Mouse (Mus musculus): ENCODE data around the gene Phf5a.
A peak's percentile ranks its signal among the peaks of the same experiment; 100 is the strongest.
"Not testable (repeated sequence)": the region's sequence is repeated elsewhere in the genome, so short reads cannot be mapped to it uniquely, and the experiment has no call there.

Gene Phf5a

DNA sequence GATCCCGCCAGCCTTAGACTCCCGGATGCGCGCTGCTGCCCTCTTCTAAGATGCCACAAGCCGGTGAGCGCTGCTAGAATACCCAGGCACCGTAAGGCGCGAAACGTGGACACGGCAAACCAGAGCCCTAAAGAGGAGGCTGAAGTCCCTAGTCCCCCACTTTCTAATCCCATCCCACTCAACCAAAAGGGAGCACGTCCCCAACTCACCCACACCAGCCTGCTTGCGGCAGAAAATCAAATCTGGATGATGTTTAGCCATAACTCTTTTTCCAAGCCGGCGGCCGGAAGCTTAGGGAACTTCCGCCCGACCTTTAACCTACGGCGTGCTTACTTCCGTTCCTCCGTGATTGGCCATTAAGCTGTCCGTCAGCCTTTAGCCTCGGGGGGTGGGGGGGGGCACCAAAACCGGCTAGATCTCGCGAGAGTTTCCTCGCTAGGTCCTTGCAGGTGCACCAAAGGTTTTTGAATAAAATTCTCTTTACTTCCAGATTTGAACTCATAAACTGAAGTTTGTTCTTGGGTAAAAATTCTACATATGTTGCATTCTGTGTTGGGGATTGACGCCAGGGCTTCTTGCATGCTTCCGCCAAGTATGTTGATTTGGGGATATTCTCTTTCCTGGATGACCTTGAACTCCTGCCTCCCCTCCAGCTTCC is at the start of gene Phf5a:
Phf5a (minus strand) TSS at position 308 of the 658 bp plus-strand sequence.
- DNase-seq = peak; percentile 83 to 85

GRCm38 (mm10) chr15:81921255-81921654 is 49.5 kb upstream of the Phf5a start:
- peak in 1 of 2 experiments; percentile 45 for DNase-seq

- peak; percentile 64 to 75 for DNase-seq
Measured at GRCm38 (mm10) chr15:81920546-81921217, 49.0 kb upstream of the Phf5a start.

GRCm38 (mm10) chr15:81919062-81919461 is 47.4 kb upstream of the Phf5a start:
- peak in 1 of 2 experiments; percentile 45 for DNase-seq

DNA sequence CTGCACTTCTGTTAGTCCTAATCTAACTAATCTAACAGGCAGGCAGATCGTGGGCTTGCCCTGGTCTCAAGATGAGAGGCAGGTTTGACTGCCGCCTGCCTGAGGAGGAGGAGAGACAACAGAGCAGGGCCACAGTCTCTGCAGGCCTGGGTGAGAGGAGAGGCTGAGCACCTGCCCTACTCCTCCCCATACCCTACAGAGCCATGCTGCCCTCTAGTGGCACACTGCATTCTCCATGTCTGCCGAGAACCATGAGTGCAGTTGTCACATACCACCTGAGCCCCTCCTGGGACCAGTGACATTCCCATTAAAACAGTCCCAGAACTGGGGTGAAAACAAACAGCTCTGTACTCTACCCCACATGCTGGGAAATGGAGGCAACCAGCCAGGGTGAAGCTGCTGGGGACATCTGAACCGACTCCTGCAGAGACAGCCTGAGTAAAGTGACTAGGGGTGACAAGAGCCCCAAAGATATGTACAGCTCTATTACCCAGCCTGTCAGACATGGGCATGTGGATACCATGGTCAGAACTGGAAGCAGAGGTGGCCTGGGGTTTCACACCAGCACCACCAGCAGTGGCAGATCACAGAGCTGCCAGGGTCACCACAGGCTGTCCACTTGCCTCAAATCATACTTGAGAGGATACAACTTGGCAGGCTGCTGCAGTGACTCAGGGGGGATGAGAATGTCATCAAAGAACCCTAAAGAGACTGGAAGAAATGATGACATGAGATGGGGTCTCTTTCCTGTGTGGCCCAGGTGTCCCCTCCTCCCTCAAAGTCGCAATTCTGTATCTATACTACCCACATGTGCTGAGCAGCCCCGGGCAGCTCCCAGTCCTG is 46.1 kb upstream of the Phf5a start:
- peak; percentile 79 for DNase-seq

- DNase-seq = no peak
Measured at GRCm38 (mm10) chr15:81917201-81917600, 45.5 kb upstream of the Phf5a start.

DNA sequence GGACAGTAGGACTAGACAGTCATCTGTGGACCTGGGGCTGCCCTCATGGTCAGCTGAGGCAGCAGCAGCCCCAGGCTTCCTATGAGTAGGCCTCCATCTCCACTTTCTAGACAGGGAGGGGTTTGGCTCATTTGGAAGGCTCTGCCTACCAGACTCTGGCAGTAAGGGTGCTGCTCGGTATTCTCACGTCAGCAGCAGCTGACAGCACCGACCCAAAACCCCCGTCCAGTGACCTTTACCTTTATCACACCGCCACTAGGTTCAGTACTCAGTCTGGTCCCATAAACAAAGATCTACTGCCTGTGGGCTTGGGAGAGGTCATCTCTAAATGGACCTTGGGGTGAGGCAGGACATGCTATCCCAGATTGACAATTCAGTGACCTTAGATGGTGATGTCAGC is 44.0 kb upstream of the Phf5a start:
- no peak for DNase-seq

GRCm38 (mm10) chr15:81914668-81915067 is 43.0 kb upstream of the Phf5a start:
- no peak for DNase-seq

- no peak for DNase-seq
Measured at GRCm38 (mm10) chr15:81912498-81912897, 40.8 kb upstream of the Phf5a start.

DNA sequence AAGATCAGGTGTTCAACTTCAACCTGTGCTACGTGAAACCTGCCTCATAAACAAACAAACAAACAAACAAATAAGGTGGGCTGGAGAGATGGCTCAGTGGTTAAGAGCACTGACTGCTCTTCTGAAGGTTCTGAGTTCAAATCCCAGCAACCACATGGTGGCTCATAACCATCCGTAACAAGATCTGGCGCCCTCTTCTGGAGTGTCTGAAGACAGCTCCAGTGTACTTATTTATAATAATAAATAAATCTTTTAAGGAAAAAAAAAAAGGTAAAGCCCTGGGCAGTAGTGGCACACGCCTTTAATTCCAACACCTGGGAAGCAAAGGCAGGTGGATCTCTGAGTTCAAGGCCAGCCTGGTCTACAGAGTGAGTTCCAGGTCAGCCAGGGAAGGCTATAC is 37.1 kb upstream of the Phf5a start:
- not testable (repeated sequence) for DNase-seq

GRCm38 (mm10) chr15:81907953-81908352 is 36.2 kb upstream of the Phf5a start:
- DNase-seq = no peak

DNA sequence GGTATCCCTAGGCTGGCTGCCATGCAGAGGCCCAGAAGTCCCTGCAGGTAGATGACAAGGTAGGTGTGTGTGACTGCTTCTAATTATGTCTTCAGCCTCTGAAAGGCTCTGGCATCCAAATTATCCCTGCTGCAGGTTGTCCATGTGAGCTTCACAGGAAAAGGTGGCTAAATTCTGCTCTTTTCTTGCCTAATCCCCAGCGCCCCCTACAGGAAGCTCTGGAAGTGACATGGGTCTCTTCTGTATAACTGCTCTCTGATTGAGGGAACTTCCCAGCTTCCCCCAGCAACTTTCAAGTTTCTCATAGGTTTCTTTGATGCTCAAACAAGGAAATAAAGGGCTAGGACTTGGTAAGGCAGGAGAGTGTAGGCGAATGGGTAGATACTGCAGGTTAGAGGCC is 33.2 kb upstream of the Phf5a start:
- DNase-seq = peak; percentile 72 to 81

DNA sequence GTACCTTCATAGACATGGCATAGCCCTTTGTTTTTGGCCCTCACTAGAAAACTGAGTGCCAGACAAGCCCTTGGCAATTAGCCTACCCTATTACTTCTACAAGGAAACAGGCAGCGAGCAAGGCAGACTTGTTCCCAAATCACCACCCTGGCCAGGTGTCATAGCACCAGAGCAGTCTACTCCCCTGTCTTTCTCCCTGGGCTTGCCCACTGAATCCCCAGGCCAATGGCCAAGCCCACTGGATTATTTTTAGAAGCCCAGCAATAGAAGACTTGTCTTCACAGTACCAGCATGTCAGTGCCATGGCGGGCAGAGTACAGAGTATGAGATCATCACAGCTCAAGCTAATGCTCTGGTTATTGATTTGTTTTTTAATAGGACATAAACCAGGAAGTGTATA is 27.0 kb upstream of the Phf5a start:
- DNase-seq = peak; percentile 43 to 56

GRCm38 (mm10) chr15:81897607-81898285 is 26.0 kb upstream of the Phf5a start:
- DNase-seq = no peak

DNA sequence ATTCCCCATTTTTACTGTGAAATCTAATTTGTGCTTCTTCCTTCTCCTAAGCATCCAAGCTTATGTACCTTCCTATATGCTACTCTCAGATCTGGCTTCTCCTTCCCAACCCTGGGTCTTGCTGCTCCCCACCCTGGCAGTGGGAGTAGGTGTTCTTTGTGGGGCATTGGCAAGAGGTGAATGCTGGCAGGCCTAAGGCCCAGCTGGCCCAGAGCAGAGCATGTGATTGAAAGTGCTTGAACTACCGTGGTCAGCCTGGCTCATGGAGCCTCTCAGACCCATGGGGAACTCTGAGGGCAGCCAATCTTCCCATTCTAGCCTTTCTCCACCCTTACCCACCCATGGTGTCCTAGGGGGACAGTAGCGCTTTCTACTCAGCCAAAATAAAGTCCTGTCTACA is 24.7 kb upstream of the Phf5a start:
- no peak for DNase-seq

DNA sequence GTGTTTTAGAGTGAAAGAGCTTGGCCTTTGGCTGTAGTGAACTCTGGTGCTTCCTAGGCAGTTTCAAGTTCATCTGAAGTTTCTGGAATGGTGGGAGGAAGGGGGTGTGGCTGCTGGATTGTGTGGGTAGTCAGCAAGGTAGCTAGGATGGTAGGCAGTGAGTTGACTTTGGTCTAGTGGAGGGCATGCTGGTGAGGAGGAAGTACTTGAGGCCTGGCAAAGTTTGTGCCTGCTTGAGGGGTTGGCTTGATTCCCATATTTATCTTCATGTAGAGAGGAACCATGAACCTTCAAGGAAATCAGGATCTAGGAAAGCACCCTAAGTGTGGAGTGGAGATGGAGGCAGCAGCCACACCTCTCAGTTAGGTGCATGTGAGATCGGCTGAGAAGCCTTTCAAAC is 22.3 kb upstream of the Phf5a start:
- no peak for DNase-seq

DNA sequence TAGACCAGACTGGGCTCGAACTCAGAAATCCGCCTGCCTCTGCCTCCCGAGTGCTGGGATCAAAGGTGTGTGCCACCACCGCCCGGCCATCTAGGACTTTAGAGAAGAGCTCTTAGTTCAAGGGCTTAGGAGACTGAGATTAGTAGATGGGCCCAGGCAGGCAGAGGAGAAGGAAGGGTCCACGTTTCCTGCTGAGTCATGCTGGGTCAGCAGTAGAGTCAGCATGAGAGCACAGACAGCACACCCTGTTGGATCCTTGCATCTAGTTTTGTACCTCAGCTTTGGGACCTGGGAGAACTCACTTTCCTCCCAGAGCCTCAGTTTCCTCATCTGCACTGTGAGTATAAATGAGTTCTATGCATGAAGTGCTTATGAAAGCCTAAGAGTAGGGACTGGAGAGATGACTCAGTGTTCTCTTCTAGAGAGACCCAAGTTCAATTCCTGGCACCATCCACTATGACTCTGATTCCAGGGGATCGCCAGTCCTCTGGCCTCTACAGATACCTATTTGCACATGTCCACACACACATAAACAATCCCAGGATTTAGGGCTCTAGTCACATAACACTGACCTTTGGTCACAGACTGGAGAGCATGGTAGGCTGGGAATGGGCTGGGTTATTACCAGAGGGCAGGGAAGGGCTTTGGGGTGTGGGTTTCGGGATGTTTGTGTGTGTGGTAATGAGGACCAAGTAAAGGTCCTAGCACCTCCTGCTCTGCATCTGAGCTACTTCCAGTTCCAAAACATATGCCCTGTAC is 20.3 kb upstream of the Phf5a start:
- DNase-seq = no peak

DNA sequence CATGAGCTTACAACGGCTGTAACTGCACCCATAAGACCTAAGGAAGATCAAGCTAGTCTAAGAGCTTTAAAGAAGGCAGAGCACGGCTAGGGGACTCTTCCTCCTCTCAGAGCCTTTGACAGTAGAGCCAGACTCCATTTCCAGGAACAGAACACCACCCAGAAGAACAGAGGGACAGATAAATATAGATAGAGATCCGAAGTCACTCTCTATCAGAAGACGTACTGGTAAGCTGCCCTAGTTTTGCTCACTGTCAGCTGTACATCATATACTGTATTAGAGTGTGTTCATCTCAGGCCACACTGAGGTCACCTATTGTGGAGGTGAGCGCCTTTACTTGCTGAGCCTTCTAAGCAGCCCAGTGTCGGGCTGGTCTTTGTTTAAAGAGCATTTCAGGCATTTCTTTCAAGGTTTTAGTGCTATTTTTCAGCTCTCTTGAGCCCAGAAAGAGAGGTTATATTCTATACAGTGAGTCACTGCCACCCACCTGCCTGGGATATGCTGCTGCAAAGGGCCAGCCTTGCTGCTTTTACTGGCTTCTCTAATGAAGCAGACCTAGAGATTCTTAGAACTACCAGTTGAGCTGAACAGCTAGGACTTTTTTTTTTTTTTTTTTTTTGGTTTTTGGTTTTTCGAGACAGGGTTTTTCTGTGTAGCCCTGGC is 19.6 kb upstream of the Phf5a start:
- DNase-seq = no peak

- peak; percentile 71 to 74 for DNase-seq
Measured at GRCm38 (mm10) chr15:81889175-81889574, 17.5 kb upstream of the Phf5a start.

- DNase-seq = no peak
Measured at GRCm38 (mm10) chr15:81886795-81887550, 15.3 kb upstream of the Phf5a start.

DNA sequence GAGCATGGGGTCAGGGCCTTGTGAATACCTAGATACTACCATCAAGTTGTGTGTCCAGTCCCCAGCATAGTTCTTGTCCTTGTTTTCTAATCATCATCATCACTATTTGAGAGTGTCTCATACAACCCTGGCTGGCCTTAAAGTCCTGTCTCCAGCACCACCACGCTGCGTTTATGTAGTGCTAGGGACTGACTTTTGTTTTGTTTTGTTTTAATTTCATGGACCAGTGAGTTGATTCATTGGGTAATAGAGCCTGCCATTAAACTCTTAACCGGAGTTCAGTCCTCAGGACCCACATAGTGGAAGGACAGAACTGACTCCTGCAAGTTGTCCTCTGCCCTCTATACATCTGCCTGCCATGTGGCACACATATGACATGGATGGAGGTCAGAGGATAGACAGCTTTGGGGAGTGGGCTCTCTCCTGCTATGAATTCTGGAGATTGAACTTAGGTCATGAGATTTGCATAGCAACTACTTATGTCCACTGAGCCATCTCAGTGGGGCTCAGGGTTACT is 13.8 kb upstream of the Phf5a start:
- DNase-seq = no peak
